Mouse (Mus musculus) embryonic facial prominence, embryonic 11.5 days (tissue): ENCODE data around the gene Olfr307. TPM values are rescaled to one million over a fixed set of nuclear protein-coding genes. Genes with fewer than 3 reads are reported as not detected.

Experiments
- ATAC-seq: fragments of 200-750 bp; cut with Nextera tagmentation; replicated peaks from 2 replicates; pipeline ENCODE4 v1.8.0; 2017; ENCODE audit warnings: low read depth; ENCODE audit not compliant: insufficient number of reproducible peaks, low FRiP score, low TSS enrichment
- DNase-seq: peaks from one replicate; pipeline ENCODE4 v3.0.0-alpha.2; 2015; ENCODE audit warnings: low spot score
- H3K27ac ChIP-seq: fragments of 300-500 bp; sonication (generic); replicated peaks from 2 replicates; pipeline ENCODE4 v1.5.1; 2014; ENCODE audit warnings: mild to moderate bottlenecking, low read depth, low read length, control low read depth
- H3K27me3 ChIP-seq: fragments of 300-500 bp; sonication (generic); 2 replicates; pipeline ENCODE4 v1.6.1; 2014; ENCODE audit warnings: mild to moderate bottlenecking, low read length, moderate library complexity, mixed read lengths; ENCODE audit not compliant: control insufficient read depth, insufficient read depth
- H3K36me3 ChIP-seq: fragments of 300-500 bp; sonication (generic); replicated peaks from 2 replicates; pipeline ENCODE4 v1.6.1; 2014; ENCODE audit warnings: low read depth, mild to moderate bottlenecking, low read length, moderate library complexity, mixed read lengths; ENCODE audit not compliant: control insufficient read depth, insufficient read depth
- H3K4me1 ChIP-seq: fragments of 300-500 bp; sonication (generic); 2 replicates; pipeline ENCODE4 v1.6.1; 2014; ENCODE audit warnings: low read length, mixed read lengths; ENCODE audit not compliant: control insufficient read depth, insufficient read depth
- H3K4me2 ChIP-seq: fragments of 300-500 bp; sonication (generic); 2 replicates; pipeline ENCODE4 v1.6.1; 2014; ENCODE audit warnings: low read depth, mild to moderate bottlenecking, control low read depth, low read length, moderate library complexity
- H3K4me3 ChIP-seq: fragments of 300-500 bp; sonication (generic); 2 replicates; pipeline ENCODE4 v1.5.1; 2014; ENCODE audit warnings: low read depth, low read length, control low read depth
- H3K9ac ChIP-seq: fragments of 300-500 bp; sonication (generic); replicated peaks from 2 replicates; pipeline ENCODE4 v1.6.1; 2014; ENCODE audit warnings: mild to moderate bottlenecking, control low read depth, low read length
- H3K9me3 ChIP-seq: fragments of 300-500 bp; sonication (generic); replicated peaks from 2 replicates; pipeline ENCODE4 v1.6.1; 2016; ENCODE audit warnings: mild to moderate bottlenecking, low read length, inconsistent platforms, mixed read lengths; ENCODE audit not compliant: control insufficient read depth
- WGBS: fragments of 180-500 bp; shearing (Covaris S2); extraction: QIAGEN DNeasy Blood & Tissue Kit; methylation state at CpG from one replicate; pipeline ENCODE4 v1.1.7; 2014; 5-methylcytosine and 5-hydroxymethylcytosine counted together
- microRNA-seq: library from miRNA; unstranded; fragments of <30 nt; microRNA quantifications from one replicate; pipeline ENCODE4, GENCODE M21; 2016; ENCODE audit warnings: borderline number of aligned reads
- polyA plus RNA-seq: library from polyadenylated mRNA; unstranded; fragments of >200 nt; fragmentation: Nextera tagmentation; extraction: Ambion mirVana; gene quantifications from 2 replicates; pipeline ENCODE4 v1.2.1, GENCODE M21; 2014

Gene Olfr307
- polyA plus RNA-seq, 1 experiment from 2014 or later: not detected

DNA sequence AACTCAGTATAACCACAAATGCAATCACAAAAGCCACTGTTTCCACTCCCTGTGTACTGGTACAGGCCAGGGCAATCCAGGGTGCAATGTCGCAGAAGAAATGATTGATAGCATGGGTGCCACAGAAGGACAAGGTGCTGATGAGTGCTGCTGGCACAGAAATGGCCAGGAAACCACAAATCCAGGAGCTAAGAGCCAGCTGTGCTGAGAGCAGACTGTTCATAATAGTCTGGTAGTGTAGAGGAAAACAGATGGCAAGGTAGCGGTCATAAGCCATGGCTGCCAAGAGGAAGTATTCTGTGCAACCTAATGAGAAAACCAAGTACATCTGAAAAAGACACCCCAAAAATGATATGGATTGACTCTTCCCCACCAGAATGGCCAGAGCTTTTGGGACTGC lies 16.1 kb downstream of the Olfr307 start:
- Histone ChIP-seq H3K36me3 (no peaks in the 10 kb centered on the region), H3K4me2 (no peak overlapping the region), H3K9me3 (no peaks in the 10 kb centered on the region), H3K4me3 (no peak overlapping the region), H3K4me1 (no peaks in the 10 kb centered on the region), H3K27me3 (no peaks in the 10 kb centered on the region), H3K27ac (no peak overlapping the region), H3K9ac (no peak overlapping the region)
- 92% methylated on average over 2 of the region's 2 CpGs for WGBS
- no peak for ATAC-seq
- no peak for DNase-seq

DNA sequence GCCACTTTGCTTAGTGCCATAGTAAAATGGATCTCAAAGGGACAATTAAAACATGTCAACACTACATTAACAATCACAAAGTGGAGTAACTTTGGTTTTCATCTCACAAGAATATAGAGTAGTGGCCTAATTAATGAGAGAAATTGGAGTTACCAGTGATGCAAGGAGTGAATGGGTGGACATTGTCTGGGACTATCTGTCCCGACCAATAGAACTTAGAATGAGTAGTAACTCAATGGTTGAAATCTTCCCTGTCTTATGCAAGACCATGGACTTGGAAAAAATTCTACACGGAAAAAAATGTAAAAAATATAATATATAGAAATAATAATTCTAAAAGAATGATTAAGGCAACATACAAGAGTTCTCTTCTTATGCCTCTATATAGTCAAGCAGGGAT lies 23.8 kb downstream of the Olfr307 start, which contains the start of gene Olfr309:
Olfr309 (minus strand) TSS at position 101 of the 400 bp plus-strand sequence.
- ATAC-seq (no peak), DNase-seq (no peak)
- no peaks in the 10 kb centered on the region for H3K36me3 ChIP-seq
- no peak within 1 kb of the TSS for H3K27ac ChIP-seq
- H3K27me3 ChIP-seq: no peaks in the 10 kb centered on the region
- H3K4me1 ChIP-seq: no peaks in the 10 kb centered on the region
- H3K4me3 ChIP-seq: no peak within 1 kb of the TSS
- no peak within 1 kb of the TSS for H3K9ac ChIP-seq
- 72% methylated on average over 2 of the region's 2 CpGs for WGBS
- no peak within 1 kb of the TSS for H3K4me2 ChIP-seq
- H3K9me3 ChIP-seq: no peaks in the 10 kb centered on the region

Small RNAs within 50 kb of the gene (microRNA-seq; reads per million reads assigned to microRNA genes)
- not detected for gene Gm23192

Other genes starting within 250 kb of the Olfr307 start
- gene Vmn2r75, start 165.8 kb downstream of the Olfr307 start, polyA plus RNA-seq: not detected in 2 replicates
- gene Vmn2r76, start 91.3 kb downstream of the Olfr307 start, polyA plus RNA-seq: not detected in 2 replicates
- not detected in 2 replicates for gene Olfr310, start 60.4 kb downstream of the Olfr307 start, polyA plus RNA-seq
- gene Olfr309, start 23.9 kb downstream of the Olfr307 start, polyA plus RNA-seq: not detected in 2 replicates
- not detected in 2 replicates for gene Olfr308, start 12.0 kb downstream of the Olfr307 start, polyA plus RNA-seq
- not detected in 2 replicates for gene Olfr305, start 29.3 kb upstream of the Olfr307 start, polyA plus RNA-seq
- gene Olfr304, start 49.1 kb upstream of the Olfr307 start, polyA plus RNA-seq: not detected in 2 replicates
- gene Olfr303, start 60.2 kb upstream of the Olfr307 start, polyA plus RNA-seq: not detected in 2 replicates
- gene Olfr301, start 66.3 kb upstream of the Olfr307 start, polyA plus RNA-seq: not detected in 2 replicates
- not detected in 2 replicates for gene Olfr299, start 122.3 kb upstream of the Olfr307 start, polyA plus RNA-seq
- not detected in 2 replicates for gene Olfr298, start 154.9 kb upstream of the Olfr307 start, polyA plus RNA-seq
- not detected in 2 replicates for gene Olfr297, start 182.4 kb upstream of the Olfr307 start, polyA plus RNA-seq
- not detected in 2 replicates for gene Olfr295, start 246.3 kb upstream of the Olfr307 start, polyA plus RNA-seq